Mouse (Mus musculus): Measurements from ENCODE around the gene Olfml2a.

Gene Olfml2a

GRCm38 (mm10) chr2:38937396-38937795 is 5.6 kb downstream of the Olfml2a start:
- DNase-seq (ENCODE audit: extremely low read depth, low read depth) = no peak

GRCm38 (mm10) chr2:38938007-38938406 is 6.2 kb downstream of the Olfml2a start:
- no peak for DNase-seq (ENCODE audit: extremely low read depth, low read depth)

DNA sequence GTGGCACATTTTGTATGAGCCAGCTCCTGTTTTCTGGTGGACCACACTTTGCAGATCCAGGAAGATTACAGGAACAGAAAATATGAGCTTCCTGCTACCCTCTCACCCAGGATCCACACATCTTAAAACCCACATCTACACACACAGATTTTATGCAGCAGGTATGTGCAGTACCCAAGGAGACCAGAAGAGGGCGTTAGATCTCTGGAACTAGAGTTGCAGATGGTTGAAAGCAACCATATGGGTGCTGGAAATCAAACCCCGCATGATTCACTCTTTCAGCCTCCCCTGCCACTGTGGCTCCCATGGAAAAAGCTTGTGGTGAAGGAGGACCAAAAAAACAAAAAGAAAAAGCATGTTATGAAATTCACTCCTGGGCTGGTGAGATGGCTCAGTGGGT is 7.3 kb downstream of the Olfml2a start:
- DNase-seq (ENCODE audit: extremely low read depth, low read depth) = no peak

DNA sequence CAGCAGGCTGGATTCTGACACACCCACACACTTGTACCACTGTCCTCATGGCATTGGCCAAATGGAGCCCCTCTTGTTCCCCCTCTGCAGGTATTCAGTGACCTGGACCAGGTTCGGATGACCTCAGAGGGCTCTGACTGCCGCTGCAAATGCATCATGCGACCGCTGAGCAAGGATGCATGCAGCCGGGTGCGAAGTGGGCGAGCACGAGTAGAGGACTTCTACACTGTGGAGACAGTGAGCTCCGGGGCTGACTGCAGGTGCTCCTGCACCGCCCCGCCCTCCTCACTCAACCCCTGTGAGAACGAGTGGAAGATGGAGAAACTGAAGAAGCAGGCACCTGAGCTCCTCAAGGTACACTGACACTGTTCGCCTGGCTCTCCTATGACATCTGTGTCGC is 9.6 kb downstream of the Olfml2a start:
- DNase-seq (ENCODE audit: extremely low read depth, low read depth) = no peak

DNA sequence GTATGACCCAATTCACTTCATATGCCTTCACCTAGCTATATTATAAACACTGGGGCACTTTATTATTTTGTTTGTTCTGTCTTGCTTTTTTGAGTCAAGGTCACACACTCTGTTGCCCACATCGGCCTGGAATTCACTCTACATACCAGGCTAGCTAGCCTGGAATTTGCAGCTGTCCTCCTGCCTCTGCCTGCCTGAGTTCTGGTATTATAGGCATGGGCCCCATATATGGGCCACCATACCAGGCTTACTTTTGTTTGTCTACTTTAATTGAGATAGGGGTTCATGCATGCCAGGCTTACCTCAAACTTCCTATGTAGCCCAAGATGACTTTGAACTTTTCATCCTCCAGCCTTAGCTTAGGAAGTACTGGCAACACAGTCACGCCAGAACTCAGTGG is 10.1 kb downstream of the Olfml2a start:
- no peak for DNase-seq (ENCODE audit: extremely low read depth, low read depth)

GRCm38 (mm10) chr2:38943161-38943560 is 11.4 kb downstream of the Olfml2a start:
- DNase-seq (ENCODE audit: extremely low read depth, low read depth) = no peak

GRCm38 (mm10) chr2:38943977-38944376 is 12.2 kb downstream of the Olfml2a start:
- no peak for DNase-seq (ENCODE audit: extremely low read depth, low read depth)

- DNase-seq (ENCODE audit: extremely low read depth, low read depth) = no peak
Observed at GRCm38 (mm10) chr2:38944460-38945161, 12.8 kb downstream of the Olfml2a start.

DNA sequence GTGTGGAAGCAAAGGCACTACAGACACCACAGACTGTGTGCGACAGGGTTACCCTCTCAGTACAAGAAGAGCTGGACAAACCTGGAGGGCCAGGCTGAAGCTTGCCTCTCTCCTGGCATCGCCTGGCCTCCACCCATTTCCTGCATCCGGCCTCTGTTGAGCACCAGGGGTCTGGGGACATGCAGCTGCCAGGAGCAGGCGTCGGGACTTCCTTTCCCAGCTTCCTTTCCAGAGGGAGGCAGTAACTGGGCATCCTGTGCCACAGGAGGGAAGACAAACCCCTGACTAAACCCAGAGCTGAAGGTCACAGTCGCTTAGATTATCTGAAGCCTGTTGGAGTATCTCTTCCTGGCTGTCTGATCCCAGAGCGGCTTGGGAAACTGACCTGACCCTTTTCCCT is 15.8 kb downstream of the Olfml2a start:
- no peak for DNase-seq (ENCODE audit: extremely low read depth, low read depth)

DNA sequence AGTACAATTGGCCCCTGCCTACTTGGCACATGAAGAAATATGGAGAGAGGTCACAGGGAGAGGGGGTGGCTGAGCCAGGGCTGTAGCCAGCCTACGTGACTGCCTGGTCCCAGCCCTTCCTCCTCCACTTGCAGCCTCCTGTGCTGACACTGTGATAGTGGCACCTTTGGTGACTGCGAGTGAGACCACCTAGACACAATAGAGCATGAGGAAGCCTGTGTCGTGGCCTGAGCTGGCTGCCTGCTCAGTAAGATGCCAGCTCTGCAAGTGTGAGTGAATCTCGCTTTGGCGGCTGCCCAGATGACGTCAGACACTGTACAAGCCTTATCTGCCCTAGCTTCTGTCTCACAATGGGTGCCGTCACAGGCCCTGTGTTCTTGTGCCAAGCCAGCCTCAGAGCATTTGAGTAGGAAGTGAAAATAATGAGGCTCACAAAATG is 18.5 kb downstream of the Olfml2a start:
- DNase-seq (ENCODE audit: extremely low read depth, low read depth) = peak; percentile 84

- DNase-seq (ENCODE audit: extremely low read depth, low read depth) = no peak
Observed at GRCm38 (mm10) chr2:38953152-38953883, 21.5 kb downstream of the Olfml2a start.

DNA sequence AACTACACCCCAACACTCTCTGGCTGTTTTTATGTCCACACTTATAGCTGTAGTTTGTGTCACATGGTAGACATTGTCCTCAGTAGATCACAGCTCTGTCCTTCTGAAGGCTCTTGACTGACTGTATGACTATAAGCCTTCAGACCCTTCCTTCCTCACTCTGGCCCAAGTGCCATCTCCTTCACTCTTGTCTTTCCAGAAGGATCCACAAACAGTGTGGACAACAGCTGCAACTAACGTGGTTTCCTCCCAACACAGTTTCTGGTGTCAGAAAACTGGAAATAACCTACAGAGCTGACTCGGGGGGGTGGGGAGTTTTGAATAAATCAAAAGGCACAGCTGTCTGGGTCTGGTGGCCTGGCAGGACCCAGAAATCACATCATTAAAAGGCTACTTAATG is 24.3 kb downstream of the Olfml2a start:
- DNase-seq (ENCODE audit: extremely low read depth, low read depth) = no peak

DNA sequence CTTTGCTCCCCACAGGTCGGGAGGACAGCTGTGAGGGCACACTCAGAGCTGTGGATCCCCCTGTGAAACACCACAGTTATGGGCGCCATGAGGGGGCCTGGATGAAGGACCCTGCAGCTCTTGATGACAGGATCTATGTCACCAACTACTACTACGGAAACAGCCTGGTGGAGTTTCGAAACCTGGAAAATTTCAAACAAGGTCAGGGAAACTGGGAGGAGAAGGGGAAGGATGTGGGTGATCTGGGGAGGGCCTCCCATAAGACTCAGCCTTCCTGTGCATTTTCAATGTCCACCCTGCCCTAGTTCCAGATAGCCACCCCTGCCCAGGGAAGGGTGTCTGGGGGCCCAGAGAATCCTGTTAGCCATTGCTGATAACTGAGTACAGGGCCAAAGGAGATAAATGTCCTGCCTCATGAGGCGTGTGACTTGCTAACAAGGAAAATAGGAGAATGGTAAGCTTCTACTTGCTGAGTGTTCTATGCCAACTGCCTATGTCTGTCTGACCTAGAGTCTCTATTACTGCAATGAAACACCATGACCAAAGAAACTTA is 26.0 kb downstream of the Olfml2a start:
- no peak for DNase-seq (ENCODE audit: extremely low read depth, low read depth)

GRCm38 (mm10) chr2:38964198-38964597 is 32.4 kb downstream of the Olfml2a start:
- no peak for DNase-seq (ENCODE audit: extremely low read depth, low read depth)

DNA sequence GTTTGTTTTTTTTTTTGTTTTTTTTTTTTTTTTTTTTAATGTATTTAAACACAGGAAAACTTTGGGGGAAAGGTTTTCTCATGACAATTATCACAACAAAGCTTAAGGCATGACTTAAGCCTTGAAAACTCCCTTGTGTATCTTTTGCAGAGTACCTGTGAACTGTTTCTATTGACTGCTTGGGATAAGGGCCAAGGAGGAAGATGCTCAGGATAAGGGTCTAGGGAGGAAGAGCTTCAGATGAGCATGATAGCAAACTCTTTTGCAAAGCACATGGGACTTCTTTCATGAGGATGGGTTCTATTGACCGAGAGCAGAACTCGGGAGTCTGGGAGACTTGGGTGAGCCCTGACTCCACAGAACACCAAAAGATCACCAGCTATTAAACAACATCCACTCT is 37.9 kb downstream of the Olfml2a start:
- DNase-seq (ENCODE audit: extremely low read depth, low read depth) = no peak

- peak; percentile 59 for DNase-seq (ENCODE audit: extremely low read depth, low read depth)
Observed at GRCm38 (mm10) chr2:38970057-38970456, 38.3 kb downstream of the Olfml2a start.

DNA sequence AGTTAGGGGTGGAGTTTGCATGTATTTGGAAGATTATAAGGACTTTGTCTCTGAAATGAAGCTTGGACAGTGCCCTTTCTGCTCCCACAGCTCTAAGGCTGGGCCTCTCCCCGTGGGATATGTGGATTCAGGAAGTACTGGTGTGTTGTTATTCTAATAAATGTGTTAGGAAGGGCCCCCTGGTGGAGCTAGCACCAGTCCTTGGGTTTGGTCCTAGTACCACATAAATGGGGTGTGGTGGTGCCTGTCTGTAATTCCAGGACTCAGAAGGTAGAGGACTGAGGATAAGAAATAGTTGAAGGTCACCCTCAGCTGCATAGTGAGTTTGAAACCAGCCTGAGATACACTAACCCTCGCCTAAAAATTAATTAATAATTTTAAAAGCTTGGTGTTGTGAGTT is 41.4 kb downstream of the Olfml2a start:
- no peak for DNase-seq (ENCODE audit: extremely low read depth, low read depth)

DNA sequence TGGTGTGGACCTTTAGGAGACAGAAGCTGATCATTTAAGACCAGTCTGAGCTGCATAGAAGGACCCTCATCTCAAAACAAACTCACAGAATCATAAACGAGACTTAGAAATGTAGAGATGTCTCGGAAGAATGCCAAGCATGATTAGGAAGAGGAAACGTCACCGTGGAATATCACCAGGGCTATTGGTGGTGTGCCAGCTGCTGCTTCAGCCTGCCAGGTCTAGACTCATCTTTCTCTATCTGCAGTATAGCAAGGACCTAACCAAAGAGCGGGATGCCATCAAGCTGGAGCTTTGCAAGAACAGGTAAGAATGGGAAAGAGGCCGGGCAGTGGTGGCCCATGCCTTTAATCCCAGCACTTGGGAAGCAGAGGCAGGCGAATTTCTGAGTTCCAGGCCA is 41.9 kb downstream of the Olfml2a start:
- no peak for DNase-seq (ENCODE audit: extremely low read depth, low read depth)

- no peak for DNase-seq (ENCODE audit: extremely low read depth, low read depth)
Observed at GRCm38 (mm10) chr2:38974171-38974570, 42.4 kb downstream of the Olfml2a start.

DNA sequence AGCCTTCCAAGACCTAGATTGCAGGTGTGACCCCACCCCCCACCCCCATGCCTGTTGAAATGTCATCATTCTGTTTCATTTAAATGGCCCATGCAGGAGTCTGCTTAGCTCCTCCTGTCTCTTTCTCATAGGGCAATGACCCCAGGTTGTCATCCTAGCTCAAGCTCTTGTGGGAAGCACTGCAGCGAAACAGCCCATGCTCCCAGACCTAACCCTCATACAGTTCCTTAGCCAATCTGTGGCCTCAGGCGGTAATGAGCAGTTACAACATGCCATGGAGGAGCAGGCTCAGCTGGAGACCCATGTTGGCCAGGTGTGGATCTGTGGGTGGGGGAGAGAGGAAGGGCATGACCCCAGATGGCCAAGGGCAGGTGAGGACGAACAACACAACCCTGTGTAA is 43.4 kb downstream of the Olfml2a start:
- DNase-seq (ENCODE audit: extremely low read depth, low read depth) = no peak

- DNase-seq (ENCODE audit: extremely low read depth, low read depth) = no peak
Observed at GRCm38 (mm10) chr2:38975941-38976805, 44.4 kb downstream of the Olfml2a start.

- DNase-seq (ENCODE audit: extremely low read depth, low read depth) = no peak
Observed at GRCm38 (mm10) chr2:38977837-38978236, 46.1 kb downstream of the Olfml2a start.

Measured in MEL-GATA-1-ER (cell line).